Mouse (Mus musculus): ENCODE results near the gene Chrm3.
"Not testable (repeated sequence)": the region's sequence is repeated elsewhere in the genome, so short reads cannot be mapped to it uniquely, and the experiment has no call there.

Gene Chrm3

DNA sequence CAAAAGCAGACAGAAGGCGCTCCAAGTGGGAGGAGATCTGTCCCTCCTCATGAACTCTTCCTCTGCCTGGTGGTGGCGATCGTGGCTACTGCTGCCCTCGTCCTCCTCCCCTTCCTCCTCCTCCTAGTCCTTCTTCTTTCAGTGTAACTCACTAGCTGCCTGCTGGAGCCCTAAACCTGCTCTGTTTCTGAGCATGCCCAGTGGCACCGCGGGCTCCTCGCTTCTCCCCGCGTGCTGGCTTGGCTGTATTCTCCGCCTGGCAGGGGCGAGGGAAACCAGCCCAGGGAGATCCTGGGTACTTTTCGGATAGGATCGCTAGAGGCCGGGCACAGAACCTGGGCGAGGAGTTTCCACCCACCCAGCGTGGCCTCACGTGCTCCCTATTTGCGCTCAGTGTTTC, at the start of gene Chrm3:
Gene Chrm3 (minus strand): TSS at position 71 of the 400 bp plus-strand sequence.
- peak; percentile 61 for DNase-seq

DNA sequence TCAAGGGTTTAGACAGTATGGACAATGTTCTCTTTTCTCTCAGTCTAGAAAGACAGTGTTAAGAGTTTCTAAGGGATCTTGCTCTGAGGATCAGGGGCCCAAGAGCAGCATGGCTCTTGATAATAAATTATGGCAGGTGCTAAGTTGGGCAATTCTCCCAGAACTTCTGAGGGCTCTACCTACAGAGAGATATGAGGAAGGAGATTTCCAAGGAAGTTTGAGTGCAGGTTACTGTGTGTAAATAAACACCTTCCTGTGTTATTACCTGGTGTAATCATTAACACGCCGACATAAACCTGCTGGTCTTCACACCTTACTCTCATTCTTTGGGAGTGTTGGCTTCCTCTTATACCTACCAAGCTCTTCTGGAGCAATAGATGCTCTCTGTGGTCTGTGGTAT, 33.7 kb upstream of the Chrm3 start:
- DNase-seq, result no peak

DNA sequence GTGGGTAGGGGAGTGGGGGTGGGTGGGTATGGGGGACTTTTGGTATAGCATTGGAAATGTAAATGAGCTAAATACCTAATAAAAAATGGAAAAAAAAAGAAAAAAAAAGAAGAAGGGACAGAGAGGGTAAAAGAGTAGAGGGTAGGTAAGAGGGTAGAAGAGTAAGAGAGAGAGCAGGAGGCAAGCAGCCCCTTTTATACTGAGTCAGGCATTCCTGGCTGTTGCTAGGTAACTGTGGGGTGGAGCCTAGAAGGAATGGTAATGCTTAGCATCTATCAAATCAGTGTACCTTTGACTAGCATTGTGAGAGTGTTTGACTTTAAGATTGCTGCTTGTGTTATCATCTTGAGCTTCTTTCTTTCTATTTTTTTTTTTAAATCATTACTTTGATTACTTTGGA, 14.8 kb upstream of the Chrm3 start:
- DNase-seq, result not testable (repeated sequence)

DNA sequence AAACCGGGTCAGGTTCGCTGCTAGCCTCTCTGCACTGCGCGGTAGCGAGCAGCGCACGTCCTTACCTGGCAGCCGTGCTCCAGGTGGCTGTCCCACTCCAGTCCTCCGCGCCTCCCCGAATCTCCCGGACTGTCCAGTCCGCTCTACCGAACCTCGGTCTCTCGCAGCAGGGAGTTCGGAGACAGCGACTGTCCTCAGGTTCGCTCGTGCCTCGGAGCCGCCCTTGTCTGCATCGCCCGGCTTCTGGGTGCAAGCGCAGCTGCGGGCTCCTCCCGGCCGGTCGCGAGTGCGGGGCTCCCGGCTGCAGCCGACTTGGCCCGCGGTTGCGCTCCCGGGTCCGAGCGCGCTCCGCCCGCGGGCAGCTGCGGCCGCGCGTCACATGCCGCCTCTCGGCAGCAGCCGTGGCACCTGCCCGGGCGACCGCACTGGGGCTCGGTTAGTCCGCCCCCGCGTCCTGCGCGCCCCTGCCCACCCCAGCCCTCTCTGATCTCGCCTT, 400 bp downstream of the Chrm3 start:
- peak; percentile 21 for DNase-seq

DNA sequence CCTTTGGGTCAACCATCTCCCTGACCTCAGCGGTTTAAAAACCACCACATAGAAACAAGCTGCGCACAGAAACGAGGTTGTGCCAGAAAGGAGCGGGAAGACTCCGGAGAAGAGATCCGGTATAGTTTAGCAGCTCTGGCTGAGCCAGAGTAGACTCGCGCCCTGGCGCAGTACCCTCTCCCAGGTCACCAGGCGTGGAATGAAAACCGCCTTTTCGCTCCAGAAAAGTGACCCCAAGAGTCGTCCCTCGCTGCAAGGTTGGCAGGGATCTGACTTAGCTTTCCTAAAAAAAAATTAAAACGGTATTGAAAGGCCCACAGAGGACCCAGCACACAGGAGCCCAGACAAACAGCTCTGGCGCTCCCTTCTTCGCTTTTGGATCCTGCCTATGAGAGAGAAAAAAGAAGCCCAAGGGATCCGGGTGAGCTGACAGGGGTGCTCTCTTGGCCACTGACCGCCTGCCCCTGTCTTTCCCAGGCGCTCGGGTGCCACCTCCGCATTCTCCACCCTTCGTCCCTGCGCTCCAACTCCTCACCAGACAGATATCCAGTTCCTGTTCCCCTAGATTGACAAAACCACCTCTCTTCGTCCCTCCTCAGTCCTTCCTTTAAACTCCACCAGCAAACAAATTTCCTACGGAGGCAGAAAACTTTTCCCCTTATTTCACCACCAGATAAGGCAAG, 990 bp downstream of the Chrm3 start:
- peak; percentile 8 for DNase-seq

DNA sequence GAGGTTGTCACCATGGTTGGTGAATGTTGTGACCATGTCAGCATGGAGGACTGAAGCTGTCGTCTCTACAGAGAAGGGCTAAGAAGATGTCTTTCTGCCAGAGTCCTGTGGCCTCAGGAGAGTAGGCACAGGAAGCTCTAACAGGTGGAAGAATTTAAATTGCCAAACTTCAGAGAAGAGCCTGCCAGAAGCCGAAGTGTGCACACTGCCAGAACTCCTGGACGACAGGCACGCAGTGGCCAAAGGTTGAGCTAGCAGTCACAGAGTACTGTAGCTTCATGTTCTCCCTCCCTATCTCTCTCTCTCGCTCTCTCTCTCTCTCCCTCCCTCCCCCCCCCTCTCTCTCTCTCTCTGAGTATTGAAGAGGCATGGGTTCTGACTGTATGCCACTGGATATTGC, 4.9 kb downstream of the Chrm3 start:
- no peak for DNase-seq

DNA sequence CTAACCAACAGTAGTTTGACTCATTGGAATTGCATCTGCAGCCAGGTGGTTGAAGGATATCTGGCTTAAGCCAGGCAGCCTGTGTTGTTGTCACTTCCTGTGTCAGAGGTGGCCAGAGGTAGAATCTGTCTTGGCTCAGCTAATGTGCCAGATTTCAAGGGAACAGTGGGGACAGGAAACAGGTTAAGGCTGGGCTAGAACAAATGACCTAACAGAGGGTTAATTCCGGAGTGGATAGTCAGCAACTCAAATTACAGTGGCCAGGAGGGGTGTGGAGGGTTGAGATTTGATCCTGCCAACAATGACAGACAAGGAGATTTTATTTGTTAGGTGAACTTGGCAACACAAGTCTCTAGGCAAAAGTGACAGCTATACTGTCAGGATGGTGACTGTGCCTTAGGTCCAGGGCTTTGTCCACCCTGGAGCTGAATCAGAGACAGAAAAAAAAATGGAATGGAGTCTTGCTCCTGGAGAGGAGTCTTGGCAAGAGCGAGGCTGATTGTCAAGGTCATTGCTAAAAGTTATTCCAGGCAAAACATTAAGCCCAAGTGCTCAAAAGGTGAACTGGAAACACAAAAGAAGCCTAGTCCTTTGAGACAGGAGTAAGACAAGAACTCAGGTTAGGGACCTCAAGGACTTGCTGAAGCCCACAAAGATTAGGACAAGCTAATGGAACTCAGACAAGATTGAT, 5.6 kb downstream of the Chrm3 start:
- peak; percentile 17 for DNase-seq

DNA sequence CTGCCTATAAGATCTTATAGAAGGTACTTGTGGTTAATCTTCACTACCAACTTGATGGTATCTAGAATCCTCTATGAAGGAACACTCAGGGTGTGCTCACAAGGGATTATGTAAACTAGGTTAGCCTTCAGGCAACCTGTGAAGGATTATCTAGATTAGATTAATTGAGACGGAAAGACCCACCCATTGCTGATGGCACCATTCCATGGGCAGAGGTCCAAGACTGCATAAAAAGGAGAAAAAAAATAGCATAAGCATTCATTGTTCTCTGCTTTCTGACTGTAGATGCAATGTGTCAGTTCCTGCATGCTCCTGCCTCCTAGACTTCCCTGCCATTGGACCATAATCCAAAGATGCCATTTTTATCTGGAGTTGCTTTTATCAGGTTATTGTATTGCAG, 8.5 kb downstream of the Chrm3 start:
- no peak for DNase-seq

DNA sequence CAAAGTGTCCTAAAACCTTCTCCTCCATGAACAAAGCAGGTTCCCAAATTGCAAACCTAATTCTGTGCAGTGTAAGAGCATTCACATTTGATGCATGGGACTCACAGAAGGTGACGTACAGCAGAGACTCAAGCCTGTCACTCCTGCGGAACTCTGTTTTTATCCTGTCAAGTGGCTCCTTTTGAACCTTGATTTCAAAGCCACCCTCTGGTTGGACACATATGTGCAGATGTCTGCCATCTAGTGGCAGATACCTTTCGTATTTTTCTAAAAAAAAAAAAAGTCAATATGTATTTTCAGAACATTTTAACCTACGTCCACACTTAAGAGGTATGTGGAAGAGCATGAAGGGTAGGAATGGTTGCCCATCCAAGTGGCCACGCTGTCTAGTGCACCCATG, 16.3 kb downstream of the Chrm3 start:
- no peak for DNase-seq

DNA sequence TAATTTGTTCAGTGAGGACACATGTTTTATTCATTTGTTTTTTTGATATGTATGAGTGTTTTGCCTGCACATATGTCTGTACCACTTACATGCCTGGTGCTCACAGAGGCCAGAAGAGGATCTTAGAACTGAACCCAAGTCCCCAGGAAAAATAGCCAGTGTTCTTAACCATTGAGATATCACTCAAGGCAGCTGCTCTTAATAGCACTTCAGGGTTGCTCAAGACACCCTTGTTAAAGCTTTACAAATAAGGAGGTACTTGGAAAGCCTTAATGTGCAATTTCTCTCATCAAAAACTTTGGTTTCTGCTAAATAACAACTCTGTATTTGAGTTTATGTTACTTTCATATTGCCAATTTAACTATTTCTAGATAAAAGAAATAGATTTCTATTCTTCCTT, 25.1 kb downstream of the Chrm3 start:
- no peak for DNase-seq

DNA sequence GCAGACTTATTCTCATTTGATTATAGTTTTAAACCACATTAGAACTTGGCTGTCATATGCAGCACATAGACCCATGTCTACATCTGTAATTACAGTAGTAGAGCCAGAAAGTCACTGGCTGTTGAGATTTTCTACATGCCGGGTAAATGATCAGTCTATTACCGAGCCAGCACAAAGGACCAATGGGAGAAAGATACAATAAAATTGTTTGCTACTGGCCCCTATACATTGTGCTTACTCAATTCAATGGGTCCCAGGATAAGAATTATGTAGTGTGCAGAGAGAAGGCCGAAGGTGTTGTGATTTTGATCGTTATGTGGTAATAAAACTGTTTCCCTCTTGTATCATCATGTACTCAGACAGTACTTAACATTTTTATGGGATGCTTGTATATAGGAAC, 27.9 kb downstream of the Chrm3 start:
- no peak for DNase-seq

DNA sequence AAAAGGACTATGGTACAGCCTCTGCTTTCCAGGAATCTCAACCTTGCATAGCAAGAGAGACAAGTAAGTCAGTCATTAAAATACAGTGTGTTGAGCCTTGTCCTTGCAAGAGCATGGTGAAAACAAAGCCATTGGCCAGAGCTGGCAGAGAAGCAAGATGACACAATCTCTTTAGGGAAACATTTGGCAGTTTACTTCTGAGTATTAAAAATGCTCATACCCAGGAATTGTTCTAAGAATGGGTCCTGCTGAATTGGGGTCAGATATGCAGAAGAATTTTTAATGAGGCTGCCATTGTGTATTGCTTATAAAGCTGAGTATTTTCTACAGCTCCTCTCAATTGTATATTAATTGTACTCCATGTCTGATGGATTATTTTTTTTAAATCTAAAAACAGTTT, 50.8 kb downstream of the Chrm3 start:
- DNase-seq, result no peak

DNA sequence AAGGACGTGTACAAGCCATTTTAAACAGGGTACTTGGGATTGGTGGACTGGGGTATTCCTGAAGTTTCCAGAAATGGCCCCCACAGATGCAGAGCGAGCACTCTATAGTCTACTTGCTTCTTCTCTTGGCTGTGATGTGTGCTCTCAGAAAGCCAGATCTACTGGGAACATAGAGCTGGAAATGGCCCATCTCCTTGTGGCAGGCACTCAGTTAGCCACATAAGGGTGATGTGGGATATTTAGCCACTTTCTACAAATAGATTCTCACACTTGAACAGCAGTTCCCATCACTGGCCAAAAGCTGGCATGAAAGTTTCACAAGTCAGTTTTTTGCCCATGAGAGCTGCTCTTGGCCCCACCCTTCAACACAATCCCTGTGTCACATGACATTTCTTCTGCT, 65.5 kb downstream of the Chrm3 start:
- no peak for DNase-seq

DNA sequence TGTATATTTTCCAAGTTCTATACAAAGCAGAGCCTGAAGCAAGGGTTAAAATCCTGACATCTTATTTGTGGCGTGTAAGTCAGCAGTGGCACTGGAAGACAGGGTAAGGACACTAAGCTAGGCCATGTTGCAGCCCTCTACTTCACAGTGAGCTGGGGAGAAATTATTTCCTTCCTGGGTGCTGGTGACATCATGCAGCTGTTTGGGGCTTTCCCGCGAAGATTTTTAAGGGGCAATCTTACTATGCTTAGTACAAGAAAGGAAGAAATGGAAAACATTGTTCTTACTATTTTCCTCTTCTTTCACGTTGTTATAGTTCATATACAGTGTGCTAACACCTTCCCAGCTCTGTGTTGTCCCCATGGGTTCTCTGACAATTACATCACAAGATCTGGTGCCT, 76.3 kb downstream of the Chrm3 start:
- DNase-seq, result no peak

DNA sequence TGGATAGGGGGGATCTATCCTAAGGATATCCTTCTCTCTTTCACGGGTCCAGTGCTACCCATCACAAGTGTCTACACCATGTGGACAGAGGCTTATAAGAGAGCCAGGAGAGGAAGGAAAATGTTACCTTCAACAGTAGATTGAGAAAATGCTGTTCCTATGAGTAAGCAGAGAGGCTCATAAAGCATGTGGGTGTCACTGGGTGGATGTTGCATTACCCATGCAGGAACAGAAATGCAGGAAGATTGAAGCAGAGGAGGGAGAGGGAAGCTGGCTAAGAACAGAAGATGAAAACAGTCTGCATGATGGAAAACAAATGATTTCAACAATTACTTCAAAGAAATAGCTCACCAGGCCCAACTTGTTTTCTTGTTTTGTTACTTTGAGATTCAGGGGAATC, 85.7 kb downstream of the Chrm3 start:
- DNase-seq, result no peak

DNA sequence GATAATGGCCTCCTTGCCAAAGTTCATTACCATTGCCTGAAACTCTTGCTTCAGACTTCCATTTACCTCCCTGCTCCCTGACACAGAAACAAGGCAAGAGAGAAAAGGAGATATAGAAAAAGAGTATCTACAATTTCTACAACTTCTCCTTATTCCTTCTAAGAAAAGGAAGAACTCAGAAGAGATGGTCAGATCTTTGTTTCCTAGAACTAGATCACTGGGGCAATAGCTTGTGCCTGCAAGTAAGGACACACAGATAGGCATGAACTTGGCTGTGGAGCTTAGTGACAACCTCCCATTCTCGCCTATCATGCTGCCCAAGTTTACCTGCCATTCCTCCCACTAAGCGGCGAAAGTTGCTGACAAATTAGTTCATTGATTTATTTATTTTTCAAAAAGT, 96.9 kb downstream of the Chrm3 start:
- no peak for DNase-seq

DNA sequence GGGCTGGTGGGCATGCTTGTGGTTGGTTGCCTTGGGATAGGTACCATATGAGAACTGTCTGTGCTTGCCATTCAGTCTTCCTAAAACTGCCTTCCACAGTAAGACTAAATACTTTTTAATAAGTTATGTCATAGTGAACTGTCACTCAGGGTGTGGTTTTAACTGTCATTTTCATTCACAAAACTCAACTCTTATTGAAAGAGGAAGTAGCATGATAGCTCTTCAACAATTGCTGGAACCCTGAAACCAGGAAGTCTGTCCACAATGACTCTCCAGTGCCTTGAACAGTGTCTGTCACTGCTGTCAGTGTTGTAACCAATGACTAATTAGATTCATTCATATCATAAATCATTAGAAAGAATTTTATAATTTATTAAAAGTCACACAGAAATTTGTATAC, 107.6 kb downstream of the Chrm3 start:
- DNase-seq, result no peak

DNA sequence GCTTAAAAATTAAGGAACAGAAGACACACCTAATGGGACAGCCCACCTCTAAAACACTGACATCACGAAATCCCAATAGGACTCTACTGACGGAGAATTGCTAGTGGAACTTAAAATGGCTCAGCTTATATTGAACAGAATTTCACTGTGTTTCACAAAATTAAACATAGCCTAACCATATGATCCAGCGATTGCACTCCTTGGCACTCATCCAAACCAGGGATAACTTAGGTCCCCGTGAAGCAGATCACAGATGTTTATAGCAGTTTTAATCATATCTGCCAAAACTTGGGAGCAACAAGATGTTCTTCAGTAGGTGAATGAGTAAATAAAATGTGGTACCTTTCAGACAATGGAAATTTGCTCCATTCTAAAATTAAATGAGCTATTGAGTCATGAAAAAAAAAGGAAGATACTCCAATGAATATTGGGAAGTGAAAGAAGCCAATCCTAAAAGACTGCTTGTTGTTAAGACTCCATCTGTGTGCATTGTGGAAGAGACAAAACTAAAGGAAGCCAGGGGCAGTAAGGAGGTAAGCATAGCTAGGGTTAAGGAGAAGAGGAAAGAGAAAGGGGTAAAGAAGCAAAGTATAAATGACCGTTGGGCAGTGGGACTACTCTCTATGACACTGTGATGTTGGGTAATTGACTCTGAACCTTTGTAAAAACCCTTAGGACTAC, 109.0 kb downstream of the Chrm3 start:
- DNase-seq, result no peak

DNA sequence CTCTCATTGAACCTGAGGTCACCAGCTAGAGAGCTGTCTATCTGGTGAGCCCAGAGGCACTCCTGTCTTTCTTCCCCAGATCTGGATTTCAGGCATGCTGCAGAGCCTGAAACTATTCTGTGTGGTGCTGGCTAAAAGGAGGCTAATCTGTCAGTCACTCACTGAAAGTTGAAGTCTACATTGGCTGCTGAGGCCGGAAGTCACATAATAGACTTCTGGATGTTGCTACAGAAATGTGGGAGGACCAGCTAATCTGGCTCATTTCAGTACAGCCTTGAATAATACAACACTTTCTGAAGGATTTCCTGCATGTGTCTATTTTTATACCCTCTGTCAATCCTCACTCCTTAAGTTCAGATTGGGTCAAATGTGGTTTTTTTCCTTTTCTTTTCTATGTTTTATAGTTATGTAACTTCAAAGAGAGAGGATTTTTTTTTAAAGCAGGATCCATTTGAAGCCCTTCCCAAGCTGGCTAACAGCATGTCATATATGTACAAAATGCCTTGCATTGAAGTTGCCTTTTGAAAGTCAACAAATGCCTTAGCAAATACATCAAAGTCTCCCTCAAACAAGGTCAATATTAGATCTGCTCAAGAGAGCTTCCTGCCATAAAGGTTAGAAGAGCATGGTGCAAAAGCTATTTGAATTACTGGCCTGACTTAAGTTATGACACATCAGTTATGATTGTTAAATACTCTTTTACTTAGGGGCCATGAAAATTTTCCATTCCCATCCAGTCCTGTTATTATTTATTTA, 116.2 kb downstream of the Chrm3 start:
- DNase-seq, result peak; percentile 37

DNA sequence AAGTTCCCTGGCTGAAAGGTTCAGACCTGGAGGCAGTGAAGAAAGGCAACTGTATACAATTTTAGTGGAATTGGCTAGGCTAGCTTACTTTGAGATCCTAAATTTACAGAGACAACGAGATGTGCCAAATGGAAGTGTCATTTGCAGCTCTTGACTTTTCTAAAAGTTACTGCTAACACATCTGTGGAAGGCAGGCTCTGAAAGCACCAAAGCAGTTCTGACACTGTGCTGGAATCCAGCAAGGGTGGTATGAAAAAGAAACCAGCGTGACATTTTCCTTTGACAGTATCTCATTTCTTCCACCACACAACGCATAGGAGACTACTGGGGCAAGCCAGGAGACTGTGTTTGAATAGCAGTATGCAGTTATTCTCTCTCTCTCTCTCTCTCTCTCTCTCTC, 120.4 kb downstream of the Chrm3 start:
- no peak for DNase-seq

DNA sequence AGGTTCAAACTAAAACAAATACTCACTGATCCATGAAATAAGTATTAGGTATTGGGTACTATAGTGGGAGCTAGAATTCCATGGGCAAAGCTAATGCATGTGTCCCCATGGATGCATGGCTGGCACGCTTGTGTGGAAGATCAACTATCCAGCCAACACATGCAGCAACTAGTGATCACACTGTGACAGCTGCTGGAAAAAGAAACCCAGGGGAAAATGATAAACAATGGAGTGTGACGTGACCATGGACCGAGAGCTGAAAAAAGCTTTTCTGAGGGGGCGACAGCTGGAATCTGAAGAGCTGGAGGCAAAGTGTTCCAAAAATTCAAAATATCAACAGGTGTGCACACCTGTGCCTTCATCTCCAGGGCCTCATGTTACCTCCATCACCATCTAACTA, 120.8 kb downstream of the Chrm3 start:
- no peak for DNase-seq

DNA sequence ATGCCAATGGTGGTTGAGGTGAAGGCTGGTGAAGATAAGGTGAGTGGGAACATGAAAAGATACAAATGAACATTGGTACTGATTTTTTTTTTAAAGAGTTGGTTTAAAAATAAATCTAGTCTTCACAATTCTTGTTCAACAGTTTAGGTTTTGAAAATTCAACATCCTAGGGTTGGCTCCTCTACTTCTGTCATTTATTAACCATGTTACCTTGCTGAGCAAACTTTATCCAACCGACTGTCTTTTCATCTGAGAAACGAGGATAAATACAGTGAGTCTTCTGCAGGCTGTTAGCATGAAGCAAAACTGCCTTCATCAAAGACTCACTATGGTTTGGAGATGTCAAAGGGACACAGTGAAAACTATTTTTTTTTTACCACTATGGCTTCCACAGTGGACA, 123.0 kb downstream of the Chrm3 start:
- no peak for DNase-seq

DNA sequence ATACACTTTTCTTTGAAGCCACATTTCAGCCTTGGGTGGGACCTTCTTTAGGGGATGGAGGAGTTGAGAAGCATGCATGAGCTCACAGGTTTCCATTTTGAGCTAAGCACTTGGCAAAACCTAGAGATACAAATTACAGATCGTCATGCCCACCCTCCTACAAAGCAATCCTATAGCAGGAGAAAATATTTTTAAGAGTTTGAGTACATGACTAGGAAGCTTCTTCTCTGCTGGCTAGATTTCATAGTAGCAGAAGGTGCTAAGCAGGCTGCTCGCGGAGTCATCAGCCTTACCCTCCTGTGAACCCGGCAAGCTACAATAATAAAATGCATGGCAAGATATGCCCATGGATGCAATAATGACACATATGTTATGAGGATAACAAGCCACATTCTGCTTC, 124.4 kb downstream of the Chrm3 start:
- DNase-seq, result no peak
